Mouse (Mus musculus) right cerebral cortex, postnatal 10 days (tissue): ENCODE measurements at regions not wholly inside any gene's neighbourhood (a gene's known extent, or its start where the extent isn't known, plus 50 kb on each side); places are given as distances from the start of the nearest gene placed in this dataset.

Experiments
- DNase-seq, 2 experiments: peaks; one replicate each; pipeline ENCODE4 v3.0.0; 2021; ENCODE audit warnings: low spot score in 2 of 2

DNA sequence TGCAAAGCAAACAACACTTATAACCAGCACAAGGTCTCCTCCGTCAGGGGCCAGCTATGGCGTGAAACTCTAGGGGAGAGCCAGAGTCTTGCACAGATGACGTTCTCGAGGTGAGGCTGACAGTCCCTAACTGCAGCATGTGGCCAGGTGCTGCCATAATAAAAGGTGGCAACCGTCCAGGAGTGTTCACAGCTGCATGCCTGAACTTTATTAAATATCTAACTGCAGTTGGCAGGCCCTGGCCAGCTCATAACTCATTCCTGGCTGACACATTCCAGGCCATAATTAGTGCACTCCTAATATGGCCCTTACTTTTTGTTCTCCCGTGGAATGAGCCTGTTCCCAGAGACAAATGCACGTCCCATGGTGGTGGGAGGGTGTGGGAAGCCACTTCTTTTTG is 169.6 kb downstream of the Gas1 start:
- DNase-seq = no peak

DNA sequence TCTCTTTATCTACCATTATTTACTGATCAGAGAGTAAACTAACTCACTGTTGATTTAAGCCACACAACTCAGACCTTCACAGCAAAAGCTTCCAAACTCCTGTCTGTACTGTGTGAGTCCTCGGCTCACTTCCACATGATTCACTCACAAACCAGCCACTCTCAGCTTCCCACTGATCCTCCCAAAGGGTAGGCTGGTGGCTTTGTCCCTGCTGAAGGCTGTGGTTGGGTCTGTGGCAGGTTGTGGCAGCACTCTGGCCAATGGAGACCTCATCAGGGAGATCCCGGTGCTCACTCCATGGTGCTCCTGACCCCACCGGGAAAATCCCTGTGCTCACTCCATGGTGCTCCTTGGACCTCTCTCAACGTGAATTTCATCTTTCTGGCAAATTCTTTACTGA is 170.1 kb downstream of the Gas1 start:
- no peak for DNase-seq

GRCm38 (mm10) chr13:60004611-60005010 is 172.6 kb downstream of the Gas1 start:
- no peak for DNase-seq

DNA sequence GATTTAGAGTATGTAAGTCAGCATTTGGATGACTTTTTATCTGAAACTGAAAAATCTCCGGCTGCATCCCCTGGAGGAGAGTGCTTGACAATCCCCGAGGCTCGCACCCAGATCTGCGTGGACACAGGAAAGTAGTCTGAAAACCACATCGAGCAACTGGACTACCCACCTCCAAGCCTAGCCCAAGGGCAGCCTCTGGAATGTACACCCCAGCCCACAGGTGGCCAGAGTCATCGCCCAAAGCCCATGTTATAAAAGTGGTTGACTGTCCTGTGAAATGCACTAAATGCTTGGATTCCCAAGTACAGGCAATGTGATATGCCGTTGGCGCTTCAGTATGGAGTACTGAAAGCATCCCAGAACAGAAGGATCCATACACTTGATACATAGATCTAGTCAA is 175.1 kb downstream of the Gas1 start:
- DNase-seq = no peak

- DNase-seq = no peak
These were observed 175.5 kb downstream of the Gas1 start for GRCm38 (mm10) chr13:60001637-60002036.

DNA sequence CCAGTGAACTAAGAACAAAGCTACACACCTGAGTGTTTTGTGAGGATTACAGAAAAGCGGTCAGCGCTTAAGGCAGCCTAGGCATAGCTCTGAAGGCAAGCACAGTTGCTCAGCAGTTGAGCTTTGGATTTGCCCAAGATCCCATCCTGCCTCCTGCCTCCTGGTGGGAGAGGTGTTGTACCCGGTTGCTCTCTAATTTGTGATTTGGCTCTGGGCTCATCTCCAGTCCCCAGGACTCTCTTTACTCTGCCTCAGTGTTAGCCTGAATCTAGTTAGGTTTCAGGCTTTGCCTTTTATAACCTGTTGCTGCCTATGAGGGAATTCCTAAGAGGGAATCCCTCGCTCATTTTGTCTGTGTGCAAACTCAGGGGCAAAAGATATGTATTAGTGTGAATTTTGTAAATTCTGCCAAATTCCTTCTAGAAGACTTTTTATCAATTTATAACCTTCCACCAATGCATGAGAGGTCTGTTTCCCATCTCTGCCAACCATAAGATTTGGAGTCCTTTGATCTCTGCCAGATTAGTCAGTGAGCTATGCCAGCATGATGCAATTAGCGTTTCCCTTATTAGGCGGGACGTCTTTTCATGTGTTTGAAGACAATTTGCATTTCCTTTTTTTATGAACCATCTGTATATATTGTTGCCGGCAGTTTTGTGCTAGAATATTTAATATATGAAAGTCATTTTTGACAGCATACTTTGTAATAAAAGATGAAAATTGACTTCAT is 176.4 kb downstream of the Gas1 start:
- DNase-seq = no peak

DNA sequence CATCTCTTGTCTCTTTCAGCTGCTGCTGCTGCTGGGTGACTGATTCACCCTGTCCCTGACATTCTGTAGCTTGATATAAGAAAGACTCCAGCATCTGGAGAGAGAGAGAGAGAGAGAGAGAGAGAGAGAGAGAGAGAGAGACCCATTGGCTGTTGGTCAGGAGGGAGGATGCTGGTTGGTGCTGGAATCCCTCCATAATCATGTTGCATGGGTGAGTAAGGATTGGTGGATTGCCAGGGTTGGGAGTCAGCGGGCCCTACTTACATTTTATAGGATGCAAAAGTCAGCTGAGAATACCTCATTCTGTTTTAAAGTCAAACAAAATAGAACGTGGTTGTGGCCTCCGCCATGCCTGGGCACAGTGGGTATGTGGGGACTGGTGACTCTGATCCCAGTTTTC is 174.5 kb upstream of the Tut7 start:
- DNase-seq = no peak

DNA sequence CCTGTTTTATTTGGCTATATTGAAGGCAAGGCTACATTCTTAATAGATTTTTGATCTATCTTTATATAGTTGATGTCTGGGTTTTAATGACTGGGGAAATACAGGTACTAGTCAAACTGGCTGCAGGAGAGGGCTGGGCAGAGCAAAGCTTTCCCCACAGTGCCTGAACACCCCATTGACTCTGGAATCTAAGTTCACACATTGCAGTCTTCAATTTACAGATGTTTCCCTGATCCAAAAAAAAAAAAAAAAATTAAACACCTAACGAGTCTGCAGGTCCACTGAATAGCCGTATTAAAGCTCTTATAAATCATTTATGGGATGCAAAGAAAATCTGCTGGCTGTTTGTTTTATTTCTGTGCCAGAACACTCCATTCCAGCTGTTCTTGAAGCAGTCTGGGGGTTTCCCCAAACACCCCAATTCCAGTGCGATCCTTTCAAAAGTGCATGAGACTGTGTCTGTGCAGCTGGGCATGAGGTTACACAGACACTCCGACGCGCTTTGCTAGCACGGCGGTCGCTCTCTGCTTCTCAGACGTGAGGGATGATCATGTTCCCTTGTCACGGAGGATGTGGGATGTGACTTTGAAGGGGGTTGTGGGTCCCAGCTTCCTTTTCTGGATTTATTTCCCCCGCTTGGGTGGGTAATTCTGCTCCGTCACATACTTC is 173.3 kb upstream of the Tut7 start:
- no peak for DNase-seq

DNA sequence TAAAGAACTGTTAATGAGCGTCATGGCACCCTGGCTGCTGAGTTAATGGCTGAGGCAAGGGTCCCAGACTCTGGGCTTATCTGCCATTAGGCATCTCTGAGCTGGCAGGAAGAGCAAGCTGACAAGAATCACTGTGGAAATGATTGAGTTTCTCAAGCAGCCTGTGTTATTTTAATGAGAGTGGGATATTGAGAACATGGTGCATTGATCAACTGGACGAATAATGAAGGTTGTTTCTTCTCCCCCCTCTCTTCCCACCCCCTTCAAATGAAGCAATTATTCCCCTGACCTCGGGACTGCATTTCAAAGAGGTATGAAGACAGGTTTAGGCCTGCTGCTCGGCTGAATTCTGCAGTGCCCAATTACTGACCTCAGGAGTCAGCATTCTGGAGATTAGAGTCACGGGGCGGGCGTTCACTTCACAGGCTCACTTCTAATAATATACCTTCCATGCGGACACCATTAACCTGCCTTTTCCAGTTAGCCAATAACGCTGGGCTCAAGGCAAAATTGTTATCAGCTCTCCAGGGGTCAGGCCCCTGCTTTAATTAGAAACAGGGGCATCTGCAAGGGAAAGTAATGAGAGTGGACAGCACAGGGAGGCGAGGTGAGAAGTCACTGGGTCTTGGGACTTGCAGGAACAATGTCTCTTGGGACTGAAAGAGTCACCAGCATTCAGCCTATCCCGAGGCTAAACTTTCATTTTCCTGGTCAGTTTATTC is 170.0 kb upstream of the Tut7 start:
- DNase-seq = no peak

- DNase-seq = no peak
These were observed 169.4 kb upstream of the Tut7 start for GRCm38 (mm10) chr13:59992346-59992745.

GRCm38 (mm10) chr13:59990402-59991280 is 167.7 kb upstream of the Tut7 start:
- no peak for DNase-seq

GRCm38 (mm10) chr13:59988393-59988965 is 165.5 kb upstream of the Tut7 start:
- no peak for DNase-seq

GRCm38 (mm10) chr13:59976425-59976824 is 153.5 kb upstream of the Tut7 start:
- no peak for DNase-seq

DNA sequence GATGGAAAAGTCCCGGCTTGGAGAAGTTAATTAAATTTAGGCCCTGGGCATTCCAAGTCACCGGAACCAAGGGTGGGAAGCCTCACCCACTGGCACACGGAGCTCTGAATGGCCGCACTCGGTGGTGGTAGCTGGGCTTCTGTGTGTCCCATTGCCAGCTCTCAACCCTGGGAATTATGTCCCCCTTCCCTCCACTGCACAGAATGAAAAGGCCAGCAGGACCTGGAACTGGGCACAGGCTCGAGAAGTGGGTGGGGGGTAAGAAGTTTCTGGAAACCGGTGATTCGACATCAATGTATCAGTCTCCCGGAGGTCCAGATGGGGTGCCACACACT is 149.1 kb upstream of the Tut7 start:
- DNase-seq = no peak

GRCm38 (mm10) chr13:59971231-59972092 is 148.5 kb upstream of the Tut7 start:
- peak; percentile 41 to 46 for DNase-seq

DNA sequence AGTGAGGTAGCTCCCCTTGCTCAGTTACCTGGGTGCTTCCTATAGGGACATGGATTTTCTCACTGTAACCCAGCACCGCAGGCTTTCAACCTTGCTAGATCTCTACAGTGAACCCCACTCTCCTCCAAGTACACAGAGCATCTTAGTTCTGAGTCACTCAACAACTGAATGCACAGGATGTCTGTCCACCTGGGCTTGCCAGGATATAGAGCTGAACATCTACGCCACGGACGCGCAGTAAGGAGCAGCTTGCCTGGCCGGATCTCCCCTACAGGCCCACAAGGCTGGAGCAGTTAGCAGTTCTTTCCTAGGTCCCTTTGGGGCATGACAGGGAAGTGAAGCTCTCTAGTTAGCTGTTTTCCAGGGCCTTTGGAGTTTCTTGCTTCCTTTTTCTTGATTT is 147.5 kb upstream of the Tut7 start:
- no peak for DNase-seq

- DNase-seq = no peak
These were observed 146.5 kb upstream of the Tut7 start for GRCm38 (mm10) chr13:59969484-59969883.

- peak in 1 of 2 experiments; percentile 14 for DNase-seq
These were observed 145.8 kb upstream of the Tut7 start for GRCm38 (mm10) chr13:59968584-59969240.

DNA sequence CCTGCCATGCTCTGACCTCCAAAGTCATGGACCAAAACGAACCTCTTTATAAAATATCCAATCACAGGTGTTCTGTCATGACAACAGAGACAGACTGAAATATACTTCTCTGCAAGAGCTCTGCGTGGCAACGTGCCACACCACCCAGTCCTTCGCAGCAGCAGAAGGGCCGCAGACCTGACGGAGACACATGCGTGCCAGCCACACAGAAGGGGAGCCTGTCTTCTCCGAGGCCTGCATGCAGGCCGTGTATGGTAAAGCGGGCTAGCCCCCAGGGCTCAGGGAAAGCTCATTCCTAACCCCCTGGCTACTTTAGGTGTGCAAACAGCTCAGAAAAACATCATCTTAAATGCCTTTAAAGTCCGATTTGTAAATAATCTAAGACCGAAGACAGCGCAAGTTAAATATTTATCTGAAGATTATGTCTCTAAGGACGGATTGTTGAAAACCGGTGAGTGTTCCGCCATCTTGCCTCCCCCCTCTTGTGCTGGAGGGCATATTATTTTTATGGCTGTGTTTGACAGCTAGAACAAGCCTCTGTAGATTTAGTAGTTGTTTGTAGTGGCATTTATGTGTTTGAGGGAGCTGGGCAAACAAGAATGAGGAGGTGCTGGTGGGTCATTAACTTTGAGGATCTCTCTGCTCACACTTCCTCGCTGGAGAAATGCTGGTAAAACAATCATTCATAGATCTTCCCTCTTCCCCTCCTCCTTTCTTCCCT is 143.7 kb upstream of the Tut7 start:
- DNase-seq = no peak

DNA sequence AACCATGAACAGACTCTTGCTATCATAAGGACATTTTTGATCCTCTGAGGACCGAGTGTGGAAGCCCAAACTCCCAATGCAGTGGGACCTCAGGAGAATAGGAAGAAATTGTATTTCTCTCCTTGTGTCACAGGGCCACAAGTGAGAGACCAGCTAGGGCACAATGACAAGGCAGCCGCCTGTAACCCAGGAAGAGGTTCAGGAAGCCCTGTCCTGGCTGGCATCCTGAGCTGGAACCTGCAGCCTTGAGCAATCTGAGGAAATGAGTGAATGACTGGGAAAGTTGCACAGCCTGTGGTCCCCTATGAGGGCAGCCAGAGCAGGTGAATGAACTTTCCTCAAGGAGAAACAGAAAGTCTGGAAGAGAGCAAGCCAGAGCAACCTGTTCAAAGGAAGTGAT is 142.0 kb upstream of the Tut7 start:
- DNase-seq = no peak
